Mouse (Mus musculus): ENCODE measurements around the gene Herc4.

GRCm38 (mm10) chr10:63302356-63302755 is 58.7 kb downstream of the Herc4 start:
- TF ChIP-seq CTCF (IDR thresholded peaks at IDR 0.05; ENCODE audit: borderline replicate concordance, insufficient read depth, low read length) (no peak), POLR2A (IDR thresholded peaks at IDR 0.05; ENCODE audit: low read depth, low read length) (no peak)

Measured in embryonic fibroblast, embryonic 13.5 days (primary cell).